Mouse (Mus musculus): ENCODE results near the gene Mamdc2. TPM values are rescaled to one million over a fixed set of nuclear protein-coding genes. Genes with fewer than 3 reads are reported as not detected.

Gene Mamdc2
- total RNA-seq, 2 experiments from 2014 or later = 1.1 to 2.3 TPM

GRCm38 (mm10) chr19:23435731-23436130 lies 12.5 kb downstream of the Mamdc2 start:
- no peak for DNase-seq (ENCODE audit: low spot score)

- DNase-seq (ENCODE audit: low spot score) = no peak
Measured at GRCm38 (mm10) chr19:23434433-23434832, 13.8 kb downstream of the Mamdc2 start.

- DNase-seq (ENCODE audit: low spot score) = no peak
Measured at GRCm38 (mm10) chr19:23417668-23418067, 30.6 kb downstream of the Mamdc2 start.

GRCm38 (mm10) chr19:23410800-23411199 lies 37.4 kb downstream of the Mamdc2 start:
- no peak for DNase-seq (ENCODE audit: low spot score)

- no peak for DNase-seq (ENCODE audit: low spot score)
Measured at GRCm38 (mm10) chr19:23410328-23410727, 37.9 kb downstream of the Mamdc2 start.

- no peak for DNase-seq (ENCODE audit: low spot score)
Measured at GRCm38 (mm10) chr19:23401469-23402135, 46.6 kb downstream of the Mamdc2 start.

- DNase-seq (ENCODE audit: low spot score) = peak; percentile 78
Measured at GRCm38 (mm10) chr19:23400485-23400884, 47.8 kb downstream of the Mamdc2 start.

GRCm38 (mm10) chr19:23395956-23396355 lies 52.3 kb downstream of the Mamdc2 start:
- no peak for DNase-seq (ENCODE audit: low spot score)

GRCm38 (mm10) chr19:23394597-23394996 lies 53.6 kb downstream of the Mamdc2 start:
- no peak for DNase-seq (ENCODE audit: low spot score)

GRCm38 (mm10) chr19:23388862-23389272 lies 59.4 kb downstream of the Mamdc2 start:
- no peak for DNase-seq (ENCODE audit: low spot score)

- no peak for DNase-seq (ENCODE audit: low spot score)
Measured at GRCm38 (mm10) chr19:23388083-23388861, 60.0 kb downstream of the Mamdc2 start.

- DNase-seq (ENCODE audit: low spot score) = no peak
Measured at GRCm38 (mm10) chr19:23382396-23382795, 65.8 kb downstream of the Mamdc2 start.

GRCm38 (mm10) chr19:23380968-23381367 lies 67.3 kb downstream of the Mamdc2 start:
- no peak for DNase-seq (ENCODE audit: low spot score)

GRCm38 (mm10) chr19:23379752-23380504 lies 68.3 kb downstream of the Mamdc2 start:
- no peak for DNase-seq (ENCODE audit: low spot score)

GRCm38 (mm10) chr19:23376536-23377201 lies 71.6 kb downstream of the Mamdc2 start:
- no peak for DNase-seq (ENCODE audit: low spot score)

- no peak for DNase-seq (ENCODE audit: low spot score)
Measured at GRCm38 (mm10) chr19:23374941-23375656, 73.1 kb downstream of the Mamdc2 start.

- no peak for DNase-seq (ENCODE audit: low spot score)
Measured at GRCm38 (mm10) chr19:23373728-23374127, 74.5 kb downstream of the Mamdc2 start.

- peak; percentile 56 for DNase-seq (ENCODE audit: low spot score)
Measured at GRCm38 (mm10) chr19:23373287-23373686, 75.0 kb downstream of the Mamdc2 start.

GRCm38 (mm10) chr19:23369275-23369674 lies 79.0 kb downstream of the Mamdc2 start:
- DNase-seq (ENCODE audit: low spot score) = no peak

GRCm38 (mm10) chr19:23362006-23362405 lies 86.2 kb downstream of the Mamdc2 start:
- DNase-seq (ENCODE audit: low spot score) = no peak

- DNase-seq (ENCODE audit: low spot score) = no peak
Measured at GRCm38 (mm10) chr19:23361124-23361523, 87.1 kb downstream of the Mamdc2 start.

Measured in gastrocnemius, adult 18-20 months (tissue).